Mouse (Mus musculus): ENCODE data around the gene Ms4a4c. TPM values are rescaled to one million over a fixed set of nuclear protein-coding genes. Genes with fewer than 3 reads are reported as not detected.

Gene Ms4a4c
- 8.4 and 16.7 TPM in 2 replicates for polyA plus RNA-seq (2011; ENCODE audit: insufficient read depth, insufficient read length, low replicate concordance, missing spikeins)

- no peak within 1 kb of the TSS for H3K4me3 ChIP-seq (replicated peaks; ENCODE audit: control insufficient read depth, low read depth, low read length)
- TF ChIP-seq POLR2A (IDR thresholded peaks at IDR 0.05; ENCODE audit: borderline replicate concordance, control insufficient read depth, low read depth, low read length) (no peak), CTCF (IDR thresholded peaks at IDR 0.05; ENCODE audit: control insufficient read depth, insufficient read depth, low read length) (no peak)
- 7% methylated on average over 3 of the region's 3 CpGs for WGBS
- H3K4me1 ChIP-seq (ENCODE audit: control insufficient read depth, insufficient read depth, low read length): peaks cover 3% of the 10 kb centered on the region
- H3K27ac ChIP-seq (ENCODE audit: control insufficient read depth, insufficient read depth, low read depth, low read length, poor library complexity): peak within 1 kb of the TSS; percentile 74
Measured at GRCm38 (mm10) chr19:11404527-11404926, at the start of gene Ms4a4c. Gene Ms4a4c, plus strand, starts transcription at chr19:11404770.

- WGBS: 9% methylated on average over 7 of the region's 7 CpGs
- no peaks in the 10 kb centered on the region for H3K4me1 ChIP-seq (ENCODE audit: control insufficient read depth, insufficient read depth, low read length)
Measured at GRCm38 (mm10) chr19:11355730-11356129, 48.8 kb upstream of the Ms4a4c start.

GRCm38 (mm10) chr19:11360106-11360505, 44.5 kb upstream of the Ms4a4c start:
- WGBS: 52% methylated on average over 3 of the region's 3 CpGs
- no peak overlapping the region for H3K27ac ChIP-seq (ENCODE audit: control insufficient read depth, insufficient read depth, low read depth, low read length, poor library complexity)
- H3K4me3 ChIP-seq (replicated peaks; ENCODE audit: control insufficient read depth, low read depth, low read length): no peak overlapping the region
- no peak for TF ChIP-seq CTCF (IDR thresholded peaks at IDR 0.05; ENCODE audit: control insufficient read depth, insufficient read depth, low read length)
- TF ChIP-seq POLR2A (IDR thresholded peaks at IDR 0.05; ENCODE audit: borderline replicate concordance, control insufficient read depth, low read depth, low read length): no peak
- H3K4me1 ChIP-seq (ENCODE audit: control insufficient read depth, insufficient read depth, low read length): no peaks in the 10 kb centered on the region; the same call in 1 of the 2 replicates

More at GRCm38 (mm10) chr19:11355730-11356129, 48.8 kb upstream of the Ms4a4c start:
- TF ChIP-seq POLR2A (IDR thresholded peaks at IDR 0.05; ENCODE audit: borderline replicate concordance, control insufficient read depth, low read depth, low read length) (no peak), CTCF (IDR thresholded peaks at IDR 0.05; ENCODE audit: control insufficient read depth, insufficient read depth, low read length) (no peak)
- Histone ChIP-seq H3K27ac (ENCODE audit: control insufficient read depth, insufficient read depth, low read depth, low read length, poor library complexity) (no peak overlapping the region), H3K4me3 (replicated peaks; ENCODE audit: control insufficient read depth, low read depth, low read length) (no peak overlapping the region)

- Histone ChIP-seq H3K27ac (ENCODE audit: control insufficient read depth, insufficient read depth, low read depth, low read length, poor library complexity) (no peak overlapping the region), H3K4me3 (replicated peaks; ENCODE audit: control insufficient read depth, low read depth, low read length) (no peak overlapping the region), H3K4me1 (ENCODE audit: control insufficient read depth, insufficient read depth, low read length) (no peaks in the 10 kb centered on the region; the same call in 1 of the 2 replicates)
- TF ChIP-seq POLR2A (IDR thresholded peaks at IDR 0.05; ENCODE audit: borderline replicate concordance, control insufficient read depth, low read depth, low read length) (no peak), CTCF (IDR thresholded peaks at IDR 0.05; ENCODE audit: control insufficient read depth, insufficient read depth, low read length) (no peak)
Measured at GRCm38 (mm10) chr19:11362002-11362401, 42.6 kb upstream of the Ms4a4c start.

- H3K4me3 ChIP-seq (replicated peaks; ENCODE audit: control insufficient read depth, low read depth, low read length): no peak overlapping the region
- no peaks in the 10 kb centered on the region; the same call in 1 of the 2 replicates for H3K4me1 ChIP-seq (ENCODE audit: control insufficient read depth, insufficient read depth, low read length)
- 17% methylated on average over 3 of the region's 3 CpGs for WGBS
- H3K27ac ChIP-seq (ENCODE audit: control insufficient read depth, insufficient read depth, low read depth, low read length, poor library complexity): no peak overlapping the region
- TF ChIP-seq CTCF (IDR thresholded peaks at IDR 0.05; ENCODE audit: control insufficient read depth, insufficient read depth, low read length) (no peak), POLR2A (IDR thresholded peaks at IDR 0.05; ENCODE audit: borderline replicate concordance, control insufficient read depth, low read depth, low read length) (no peak)
Measured at GRCm38 (mm10) chr19:11368310-11368709, 36.3 kb upstream of the Ms4a4c start.

GRCm38 (mm10) chr19:11371181-11371580, 33.4 kb upstream of the Ms4a4c start:
- H3K27ac ChIP-seq (ENCODE audit: control insufficient read depth, insufficient read depth, low read depth, low read length, poor library complexity): no peak overlapping the region
- no peak overlapping the region for H3K4me3 ChIP-seq (replicated peaks; ENCODE audit: control insufficient read depth, low read depth, low read length)
- H3K4me1 ChIP-seq (ENCODE audit: control insufficient read depth, insufficient read depth, low read length): no peaks in the 10 kb centered on the region; the same call in 1 of the 2 replicates
- TF ChIP-seq CTCF (IDR thresholded peaks at IDR 0.05; ENCODE audit: control insufficient read depth, insufficient read depth, low read length) (no peak), POLR2A (IDR thresholded peaks at IDR 0.05; ENCODE audit: borderline replicate concordance, control insufficient read depth, low read depth, low read length) (no peak)

GRCm38 (mm10) chr19:11375273-11375672, 29.3 kb upstream of the Ms4a4c start, which contains the start of gene Ms4a4a:
Gene Ms4a4a, plus strand, starts transcription at chr19:11375523.
- Histone ChIP-seq H3K4me3 (replicated peaks; ENCODE audit: control insufficient read depth, low read depth, low read length) (no peak within 1 kb of the TSS), H3K27ac (ENCODE audit: control insufficient read depth, insufficient read depth, low read depth, low read length, poor library complexity) (no peak within 1 kb of the TSS), H3K4me1 (ENCODE audit: control insufficient read depth, insufficient read depth, low read length) (no peaks in the 10 kb centered on the region; the same call in 1 of the 2 replicates)
- WGBS: 75% methylated on average over 2 of the region's 2 CpGs
- TF ChIP-seq POLR2A (IDR thresholded peaks at IDR 0.05; ENCODE audit: borderline replicate concordance, control insufficient read depth, low read depth, low read length): no peak
- no peak for TF ChIP-seq CTCF (IDR thresholded peaks at IDR 0.05; ENCODE audit: control insufficient read depth, insufficient read depth, low read length)

GRCm38 (mm10) chr19:11376399-11376798, 28.2 kb upstream of the Ms4a4c start:
- Histone ChIP-seq H3K4me1 (ENCODE audit: control insufficient read depth, insufficient read depth, low read length) (no peaks in the 10 kb centered on the region; the same call in 1 of the 2 replicates), H3K27ac (ENCODE audit: control insufficient read depth, insufficient read depth, low read depth, low read length, poor library complexity) (no peak overlapping the region), H3K4me3 (replicated peaks; ENCODE audit: control insufficient read depth, low read depth, low read length) (no peak overlapping the region)
- TF ChIP-seq POLR2A (IDR thresholded peaks at IDR 0.05; ENCODE audit: borderline replicate concordance, control insufficient read depth, low read depth, low read length) (no peak), CTCF (IDR thresholded peaks at IDR 0.05; ENCODE audit: control insufficient read depth, insufficient read depth, low read length) (no peak)
- 26% methylated on average over 2 of the region's 2 CpGs for WGBS

GRCm38 (mm10) chr19:11387109-11387508, 17.5 kb upstream of the Ms4a4c start:
- no peak for TF ChIP-seq CTCF (IDR thresholded peaks at IDR 0.05; ENCODE audit: control insufficient read depth, insufficient read depth, low read length)
- TF ChIP-seq POLR2A (IDR thresholded peaks at IDR 0.05; ENCODE audit: borderline replicate concordance, control insufficient read depth, low read depth, low read length): no peak
- WGBS: 50% methylated on average over 2 of the region's 2 CpGs
- Histone ChIP-seq H3K4me3 (replicated peaks; ENCODE audit: control insufficient read depth, low read depth, low read length) (peak overlapping the region; percentile 2), H3K4me1 (ENCODE audit: control insufficient read depth, insufficient read depth, low read length) (no peaks in the 10 kb centered on the region), H3K27ac (ENCODE audit: control insufficient read depth, insufficient read depth, low read depth, low read length, poor library complexity) (peak overlapping the region; percentile 48; the same call in 1 of the 2 replicates)
